Mouse (Mus musculus) liver, adult 2 months (tissue): ENCODE measurements around the gene Glud1. TPM values are rescaled to one million over a fixed set of nuclear protein-coding genes. Genes with fewer than 3 reads are reported as not detected.

ENCODE experiments used
- DNase-seq: peaks from one replicate; pipeline ENCODE4 v3.0.0-alpha.2; 2011; ENCODE audit warnings: low read depth, low spot score; ENCODE audit errors: extremely low read depth
- H3K27ac ChIP-seq: fragments of 200-500 bp; replicated peaks from 2 replicates; pipeline ENCODE4 v1.5.1; 2012; ENCODE audit warnings: low read depth, mild to moderate bottlenecking, control low read depth, inconsistent platforms, low read length; ENCODE audit not compliant: insufficient read depth
- H3K27me3 ChIP-seq: fragments of 200-500 bp; 2 replicates; pipeline ENCODE4 v1.6.1; 2012; ENCODE audit warnings: mild to moderate bottlenecking, moderate library complexity, low read length, inconsistent platforms; ENCODE audit not compliant: control insufficient read depth, insufficient read depth
- H3K36me3 ChIP-seq: fragments of 200-500 bp; 2 replicates; pipeline ENCODE4 v1.6.1; 2012; ENCODE audit warnings: low read length, inconsistent platforms; ENCODE audit not compliant: control insufficient read depth, insufficient read depth
- H3K4me1 ChIP-seq: fragments of 200-500 bp; 2 replicates; pipeline ENCODE4 v1.6.1; 2011; ENCODE audit warnings: low read length; ENCODE audit not compliant: control insufficient read depth, insufficient read depth
- H3K4me3 ChIP-seq: fragments of 200-500 bp; 2 replicates; pipeline ENCODE4 v1.5.1; 2011; ENCODE audit warnings: low read depth, mild to moderate bottlenecking, control low read depth, low read length, moderate library complexity; ENCODE audit not compliant: insufficient read depth
- H3K79me2 ChIP-seq: fragments of 200-500 bp; 2 replicates; pipeline ENCODE4 v1.6.1; 2012; ENCODE audit warnings: inconsistent platforms, mild to moderate bottlenecking, low read length, moderate library complexity; ENCODE audit not compliant: control insufficient read depth, insufficient read depth
- H3K9ac ChIP-seq: fragments of 200-500 bp; 2 replicates; pipeline ENCODE4 v1.6.1; 2012; ENCODE audit warnings: low read depth, mild to moderate bottlenecking, control low read depth, inconsistent platforms, low read length
- CTCF ChIP-seq: fragments of 200-500 bp; IDR thresholded peaks from 2 replicates; pipeline ENCODE4 v1.5.1; 2011; ENCODE audit warnings: low read depth, low read length, control low read depth
- POLR2A ChIP-seq: fragments of 200-500 bp; IDR thresholded peaks from 2 replicates; pipeline ENCODE4 v1.6.1; 2011; ENCODE audit warnings: low read length, control low read depth; ENCODE audit not compliant: insufficient read depth; ENCODE audit errors: extremely low read depth
- WGBS: fragments of 180-500 bp; shearing (Covaris S2); methylation state at CpG from one replicate; pipeline ENCODE4 v1.1.7; 2018; 5-methylcytosine and 5-hydroxymethylcytosine counted together
- polyA plus RNA-seq: library from polyadenylated mRNA; depleted of rRNA; stranded (reverse); fragments of >200 nt; gene quantifications from 2 replicates; pipeline ENCODE4 v1.2.3, GENCODE M21; 2012; rRNA removed
- total RNA-seq: library from RNA; depleted of rRNA; stranded (reverse); fragments of >200 nt; gene quantifications from 2 replicates; pipeline ENCODE4 v1.2.3, GENCODE M21; 2014; rRNA removed

Gene Glud1
- total and polyA plus RNA-seq, 2 experiments: 633 to 691 TPM

GRCm38 (mm10) chr14:34375941-34376340 lies 65.4 kb downstream of the Glud1 start:
- no peak for TF ChIP-seq CTCF
- TF ChIP-seq POLR2A: no peak
- 74% methylated on average over 5 of the region's 5 CpGs for WGBS
- H3K27me3 ChIP-seq: no peaks in the 10 kb centered on the region
- no peaks in the 10 kb centered on the region for H3K4me1 ChIP-seq
- H3K27ac ChIP-seq: peak overlapping the region; percentile 38
- H3K9ac ChIP-seq: peak overlapping the region; percentile 45
- H3K4me3 ChIP-seq: peak overlapping the region; percentile 63
- H3K79me2 ChIP-seq: no peaks in the 10 kb centered on the region
- no peak for DNase-seq
- H3K36me3 ChIP-seq: no peaks in the 10 kb centered on the region

GRCm38 (mm10) chr14:34377121-34377520 lies 66.6 kb downstream of the Glud1 start:
- Histone ChIP-seq H3K4me3 (no peak overlapping the region), H3K79me2 (no peaks in the 10 kb centered on the region), H3K36me3 (no peaks in the 10 kb centered on the region), H3K27me3 (no peaks in the 10 kb centered on the region), H3K4me1 (no peaks in the 10 kb centered on the region), H3K9ac (no peak overlapping the region), H3K27ac (peak overlapping the region; percentile 67)
- TF ChIP-seq POLR2A (no peak), CTCF (no peak)
- DNase-seq: no peak
- WGBS: 65% methylated on average over 4 of the region's 4 CpGs

GRCm38 (mm10) chr14:34378560-34379331 lies 68.2 kb downstream of the Glud1 start:
- H3K36me3 ChIP-seq: no peaks in the 10 kb centered on the region
- no peak overlapping the region; the same call in 1 of the 2 replicates for H3K4me3 ChIP-seq
- peak overlapping the region; percentile 64 for H3K27ac ChIP-seq
- no peaks in the 10 kb centered on the region for H3K27me3 ChIP-seq
- no peaks in the 10 kb centered on the region for H3K4me1 ChIP-seq
- no peaks in the 10 kb centered on the region for H3K79me2 ChIP-seq
- 72% methylated on average over 11 of the region's 11 CpGs for WGBS
- H3K9ac ChIP-seq: no peak overlapping the region
- DNase-seq: no peak
- TF ChIP-seq CTCF (no peak), POLR2A (no peak)

GRCm38 (mm10) chr14:34382921-34383704 lies 72.6 kb downstream of the Glud1 start:
- Histone ChIP-seq H3K27me3 (no peaks in the 10 kb centered on the region), H3K79me2 (no peaks in the 10 kb centered on the region), H3K4me1 (no peaks in the 10 kb centered on the region), H3K27ac (no peak overlapping the region), H3K9ac (no peak overlapping the region), H3K4me3 (no peak overlapping the region), H3K36me3 (no peaks in the 10 kb centered on the region)
- peak; percentile 62 for DNase-seq
- WGBS: 81% methylated on average over 9 of the region's 9 CpGs
- TF ChIP-seq CTCF (no peak), POLR2A (no peak)

- no peaks in the 10 kb centered on the region for H3K27me3 ChIP-seq
- no peak overlapping the region for H3K9ac ChIP-seq
- 83% methylated on average over 4 of the region's 4 CpGs for WGBS
- TF ChIP-seq POLR2A (no peak), CTCF (no peak)
- H3K4me1 ChIP-seq: peaks cover 5% of the 10 kb centered on the region
- H3K79me2 ChIP-seq: no peaks in the 10 kb centered on the region
- H3K27ac ChIP-seq: no peak overlapping the region
- no peak overlapping the region for H3K4me3 ChIP-seq
- no peak for DNase-seq
- H3K36me3 ChIP-seq: no peaks in the 10 kb centered on the region
Observed at GRCm38 (mm10) chr14:34393295-34393694, 82.8 kb downstream of the Glud1 start.

Other genes with a start within 250 kb of the Glud1 start
- 0.07 TPM in 1 of 2 replicates, not detected in the other for gene Anxa8, start 224.7 kb upstream of the Glud1 start, total RNA-seq
- not detected in 2 replicates for gene Anxa8, start 224.7 kb upstream of the Glud1 start, polyA plus RNA-seq
- not detected in 2 replicates for gene A630023A22Rik, start 208.0 kb upstream of the Glud1 start, total RNA-seq
- gene A630023A22Rik, start 208.0 kb upstream of the Glud1 start, polyA plus RNA-seq: not detected in 2 replicates
- gene Npy4r, start 158.2 kb upstream of the Glud1 start, total RNA-seq: under 0.01 TPM in 1 of 2 replicates, not detected in the other
- gene Npy4r, start 158.2 kb upstream of the Glud1 start, polyA plus RNA-seq: not detected in 2 replicates
- gene Gprin2, start 109.1 kb upstream of the Glud1 start, total RNA-seq: under 0.01 and 0.09 TPM in 2 replicates
- gene Gprin2, start 109.1 kb upstream of the Glud1 start, polyA plus RNA-seq: 0.01 TPM in 1 of 2 replicates, not detected in the other
- gene Syt15, start 91.1 kb upstream of the Glud1 start, total RNA-seq: 0.07 and 0.09 TPM in 2 replicates
- 0.12 and 0.22 TPM in 2 replicates for gene Syt15, start 91.1 kb upstream of the Glud1 start, polyA plus RNA-seq
- 25.4 and 36.4 TPM in 2 replicates for gene Shld2, start 234 bp upstream of the Glud1 start, total RNA-seq
- 9.2 and 12.2 TPM in 2 replicates for gene Shld2, start 234 bp upstream of the Glud1 start, polyA plus RNA-seq
- 56.3 and 66.7 TPM in 2 replicates for gene Fam25c, start 44.7 kb downstream of the Glud1 start, total RNA-seq
- gene Fam25c, start 44.7 kb downstream of the Glud1 start, polyA plus RNA-seq: 74.3 and 146 TPM in 2 replicates
- 0.20 and 0.46 TPM in 2 replicates for gene Sncg, start 64.1 kb downstream of the Glud1 start, total RNA-seq
- gene Sncg, start 64.1 kb downstream of the Glud1 start, polyA plus RNA-seq: 0.11 and 0.45 TPM in 2 replicates
- gene Mmrn2, start 64.7 kb downstream of the Glud1 start, total RNA-seq: 9.2 and 10.7 TPM in 2 replicates
- 3.0 and 3.4 TPM in 2 replicates for gene Mmrn2, start 64.7 kb downstream of the Glud1 start, polyA plus RNA-seq
- gene Bmpr1a, start 192.6 kb downstream of the Glud1 start, total RNA-seq: 20.4 and 23.7 TPM in 2 replicates
- 4.2 and 4.5 TPM in 2 replicates for gene Bmpr1a, start 192.6 kb downstream of the Glud1 start, polyA plus RNA-seq
- not detected in 2 replicates for gene 9230112D13Rik, start 212.1 kb downstream of the Glud1 start, total RNA-seq
- gene 9230112D13Rik, start 212.1 kb downstream of the Glud1 start, polyA plus RNA-seq: not detected in 2 replicates